7 mouse cellular contexts compared by ENCODE assay signal in the genomic region with DNA sequence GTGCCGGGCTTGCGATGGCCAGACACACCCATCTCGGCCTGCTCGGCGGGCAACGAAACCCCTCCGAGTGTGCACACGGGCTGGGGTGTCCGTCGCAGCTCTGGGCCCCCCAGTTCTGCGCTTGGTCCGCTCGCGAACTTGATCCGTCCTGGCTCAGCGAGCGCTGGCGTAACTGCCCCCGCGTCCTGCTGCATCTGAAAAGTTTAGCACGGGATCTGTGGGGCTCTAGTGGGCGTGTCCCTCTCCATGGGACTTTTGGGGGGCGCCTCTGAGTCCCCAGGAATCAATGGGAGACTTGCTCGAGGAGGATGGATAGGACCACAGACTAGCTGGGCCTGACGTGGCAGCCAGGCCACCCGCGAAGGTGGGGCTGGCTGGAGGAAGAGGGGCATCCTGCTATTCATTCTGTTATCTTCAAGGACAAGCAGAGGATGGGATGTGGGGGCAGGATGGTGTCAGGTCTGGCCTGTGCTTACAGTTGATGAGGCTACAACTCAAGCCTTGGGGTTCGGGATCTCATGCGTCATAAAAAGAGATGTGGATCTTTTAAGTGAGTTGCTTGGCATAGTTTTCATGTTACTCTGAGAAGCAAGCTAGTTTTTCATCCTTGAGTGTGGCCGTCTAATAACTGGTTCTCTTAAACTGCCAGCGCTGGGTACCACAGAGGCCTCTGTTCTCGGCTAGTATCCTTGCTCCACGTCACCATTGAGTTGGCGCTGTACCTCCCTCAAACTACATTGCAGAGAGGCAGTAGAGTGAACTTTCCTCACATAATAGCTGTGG. TPM values are rescaled to one million over a fixed set of nuclear protein-coding genes. Genes with fewer than 3 reads are reported as not detected.
A peak's percentile ranks its signal among the peaks of the same experiment; 100 is the strongest.
DNase-seq lines count a peak whose midpoint lies in the region; ATAC-seq lines count a peak whose summit lies in the region.

No protein-coding gene starts in this region.

- WGBS in embryonic facial prominence, embryonic 14.5 days = 5% methylated on average over 31 of the region's 34 CpGs
- WGBS in hindbrain, embryonic 16.5 days = 7% methylated on average over 34 of the region's 34 CpGs
- 5% methylated on average over 34 of the region's 34 CpGs for WGBS in liver, embryonic 16.5 days (ENCODE audit: insufficient replicate concordance)
- 4% methylated on average over 33 of the region's 34 CpGs for WGBS in stomach, embryonic 14.5 days

- peak; percentile 56 for ATAC-seq in embryonic facial prominence, embryonic 14.5 days (ENCODE audit: low read depth)
- peak; percentile 27 for ATAC-seq in hindbrain, embryonic 16.5 days
- peak; percentile 20; the same call in 1 of the 2 replicates for ATAC-seq in liver, embryonic 16.5 days (ENCODE audit: low read depth)
- ATAC-seq in stomach, embryonic 14.5 days (ENCODE audit: insufficient number of reproducible peaks, insufficient read depth, low FRiP score, low read depth) = peak; percentile 5; the same call in 1 of the 2 replicates

- H3K4me3 ChIP-seq in embryonic facial prominence, embryonic 14.5 days (ENCODE audit: low read depth, low read length) = peak overlapping the region; percentile 92
- peak overlapping the region; percentile 86 for H3K4me3 ChIP-seq in hindbrain, embryonic 16.5 days (ENCODE audit: low read length)
- H3K4me3 ChIP-seq in liver, embryonic 16.5 days (ENCODE audit: low read depth, low read length) = peak overlapping the region; percentile 88
- H3K4me3 ChIP-seq in stomach, embryonic 14.5 days (ENCODE audit: low read depth, low read length) = peak overlapping the region; percentile 99

- peak overlapping the region; percentile 53 for H3K4me2 ChIP-seq in embryonic facial prominence, embryonic 14.5 days (ENCODE audit: low read depth, low read length)
- H3K4me2 ChIP-seq in hindbrain, embryonic 16.5 days (ENCODE audit: low read length) = peak overlapping the region; percentile 72
- H3K4me2 ChIP-seq in liver, embryonic 16.5 days (ENCODE audit: low read depth, low read length) = peak overlapping the region; percentile 77
- H3K4me2 ChIP-seq in stomach, embryonic 14.5 days (replicated peaks; ENCODE audit: low read depth, low read length) = peak overlapping the region; percentile 52

- peak overlapping the region; percentile 95 for H3K9ac ChIP-seq in embryonic facial prominence, embryonic 14.5 days (ENCODE audit: low read depth, low read length)
- peak overlapping the region; percentile 84 for H3K9ac ChIP-seq in hindbrain, embryonic 16.5 days (ENCODE audit: low read depth, low read length)
- peak overlapping the region; percentile 85 for H3K9ac ChIP-seq in liver, embryonic 16.5 days (ENCODE audit: low read depth, low read length)
- peak overlapping the region; percentile 91 for H3K9ac ChIP-seq in stomach, embryonic 14.5 days (replicated peaks; ENCODE audit: low read depth, low read length)

- H3K27me3 ChIP-seq in embryonic facial prominence, embryonic 14.5 days (replicated peaks; ENCODE audit: control insufficient read depth, insufficient read depth, low read length) = no peaks in the 10 kb centered on the region
- H3K27me3 ChIP-seq in hindbrain, embryonic 16.5 days (replicated peaks; ENCODE audit: control insufficient read depth, insufficient read depth, low read length) = no peaks in the 10 kb centered on the region
- H3K27me3 ChIP-seq in liver, embryonic 16.5 days (ENCODE audit: control insufficient read depth, insufficient read depth, low read depth, low read length) = no peaks in the 10 kb centered on the region
- no peaks in the 10 kb centered on the region for H3K27me3 ChIP-seq in stomach, embryonic 14.5 days (ENCODE audit: control insufficient read depth, insufficient read depth, low read length)

- H3K36me3 ChIP-seq in embryonic facial prominence, embryonic 14.5 days (ENCODE audit: control insufficient read depth, insufficient read depth, low read length) = peaks cover 39% of the 10 kb centered on the region
- H3K36me3 ChIP-seq in hindbrain, embryonic 16.5 days (ENCODE audit: control insufficient read depth, insufficient read depth, low read length) = no peaks in the 10 kb centered on the region
- peaks cover 14% of the 10 kb centered on the region for H3K36me3 ChIP-seq in liver, embryonic 16.5 days (ENCODE audit: control insufficient read depth, insufficient read depth)
- H3K36me3 ChIP-seq in stomach, embryonic 14.5 days (ENCODE audit: control insufficient read depth, insufficient read depth, low read length) = peaks cover 21% of the 10 kb centered on the region; the same call in 1 of the 2 replicates

- peaks cover 9% of the 10 kb centered on the region; the same call in 1 of the 2 replicates for H3K4me1 ChIP-seq in embryonic facial prominence, embryonic 14.5 days (ENCODE audit: control insufficient read depth, insufficient read depth, low read length)
- peaks cover 14% of the 10 kb centered on the region for H3K4me1 ChIP-seq in hindbrain, embryonic 16.5 days (ENCODE audit: control insufficient read depth, insufficient read depth, low read depth, low read length)
- peaks cover 55% of the 10 kb centered on the region for H3K4me1 ChIP-seq in liver, embryonic 16.5 days (ENCODE audit: control insufficient read depth, low read depth, low read length)
- peaks cover 15% of the 10 kb centered on the region; the same call in 1 of the 2 replicates for H3K4me1 ChIP-seq in stomach, embryonic 14.5 days (ENCODE audit: control insufficient read depth, insufficient read depth, low read length)

- H3K9me3 ChIP-seq in embryonic facial prominence, embryonic 14.5 days (ENCODE audit: control insufficient read depth, low read length) = no peaks in the 10 kb centered on the region
- no peaks in the 10 kb centered on the region for H3K9me3 ChIP-seq in hindbrain, embryonic 16.5 days (ENCODE audit: control insufficient read depth, low read length)
- H3K9me3 ChIP-seq in liver, embryonic 16.5 days (replicated peaks; ENCODE audit: control insufficient read depth, low read length) = no peaks in the 10 kb centered on the region
- H3K9me3 ChIP-seq in stomach, embryonic 14.5 days (ENCODE audit: control insufficient read depth, low read depth, low read length) = no peaks in the 10 kb centered on the region

- H3K27ac ChIP-seq in embryonic facial prominence, embryonic 14.5 days (replicated peaks; ENCODE audit: low read depth, low read length) = peak overlapping the region; percentile 87
- peak overlapping the region; percentile 82 for H3K27ac ChIP-seq in hindbrain, embryonic 16.5 days (ENCODE audit: low read depth, low read length)
- H3K27ac ChIP-seq in liver, embryonic 16.5 days (ENCODE audit: low read length) = peak overlapping the region; percentile 81
- H3K27ac ChIP-seq in stomach, embryonic 14.5 days (ENCODE audit: low read length) = peak overlapping the region; percentile 92

- DNase-seq in thymus, postnatal 14 days = peak; percentile 28
- DNase-seq in thymus, postnatal 0 days (ENCODE audit: low spot score) = no peak
- peak; percentile 31 for DNase-seq in embryonic facial prominence, embryonic 14.5 days (ENCODE audit: low spot score)
- no peak for DNase-seq in right cerebral cortex, postnatal 4 days

RNA-seq across cellular contexts. Expression of a gene that starts 0.7 kb away (rescaled TPM):
- polyA plus RNA-seq in thymus, postnatal 0 days (2015; fragmentation: Nextera tagmentation; extraction: Ambion mirVana) = 96.9 and 106 TPM in 2 replicates
- polyA plus RNA-seq in embryonic facial prominence, embryonic 14.5 days (2014; fragmentation: Nextera tagmentation; extraction: Ambion mirVana) = 477 and 497 TPM in 2 replicates
- polyA plus RNA-seq in hindbrain, embryonic 16.5 days (2015; fragmentation: Nextera tagmentation; extraction: Ambion mirVana) = 123 and 138 TPM in 2 replicates
- polyA plus RNA-seq in liver, embryonic 16.5 days (2015; fragmentation: Nextera tagmentation; extraction: Ambion mirVana) = 145 and 150 TPM in 2 replicates
- 387 and 412 TPM in 2 replicates for polyA plus RNA-seq in stomach, embryonic 14.5 days (2014; fragmentation: Nextera tagmentation; extraction: Ambion mirVana)

RNA-seq across cellular contexts. Expression of a gene that starts 47.2 kb away (rescaled TPM):
- 0.05 TPM in 1 of 2 replicates, not detected in the other for polyA plus RNA-seq in thymus, postnatal 0 days (2015; fragmentation: Nextera tagmentation; extraction: Ambion mirVana)
- 0.51 and 0.87 TPM in 2 replicates for polyA plus RNA-seq in embryonic facial prominence, embryonic 14.5 days (2014; fragmentation: Nextera tagmentation; extraction: Ambion mirVana)
- 0.42 and 0.51 TPM in 2 replicates for polyA plus RNA-seq in hindbrain, embryonic 16.5 days (2015; fragmentation: Nextera tagmentation; extraction: Ambion mirVana)
- polyA plus RNA-seq in liver, embryonic 16.5 days (2015; fragmentation: Nextera tagmentation; extraction: Ambion mirVana) = not detected in 2 replicates
- 1.3 and 2.0 TPM in 2 replicates for polyA plus RNA-seq in stomach, embryonic 14.5 days (2014; fragmentation: Nextera tagmentation; extraction: Ambion mirVana)

Comparison
In these comparisons a context has a peak if more than half of its experiments do, and no peak if none do; other contexts are left out.
1. DNase-seq: peak in thymus, postnatal 14 days (single experiment) and embryonic facial prominence, embryonic 14.5 days (single experiment); none in thymus, postnatal 0 days (single experiment) and right cerebral cortex, postnatal 4 days (single experiment).
2. ATAC-seq: peak in every context shown above with its lines; median percentile 56 in embryonic facial prominence, embryonic 14.5 days; 27 in hindbrain, embryonic 16.5 days; 20 in liver, embryonic 16.5 days; 5 in stomach, embryonic 14.5 days.
3. Peak in every context shown above with its lines, with median percentiles within 50 percentile points of each other: H3K27ac ChIP-seq, H3K4me2 ChIP-seq, H3K4me3 ChIP-seq and H3K9ac ChIP-seq.